Mouse (Mus musculus) urinary bladder, postnatal 25 days (tissue): Measurements from ENCODE around the gene Mex3b.
A peak's percentile ranks its signal among the peaks of the same experiment; 100 is the strongest.

ENCODE experiments used
- DNase-seq: peaks from one replicate; pipeline ENCODE4 v3.0.0; 2022; ENCODE audit warnings: low spot score

Mex3b gene

DNA sequence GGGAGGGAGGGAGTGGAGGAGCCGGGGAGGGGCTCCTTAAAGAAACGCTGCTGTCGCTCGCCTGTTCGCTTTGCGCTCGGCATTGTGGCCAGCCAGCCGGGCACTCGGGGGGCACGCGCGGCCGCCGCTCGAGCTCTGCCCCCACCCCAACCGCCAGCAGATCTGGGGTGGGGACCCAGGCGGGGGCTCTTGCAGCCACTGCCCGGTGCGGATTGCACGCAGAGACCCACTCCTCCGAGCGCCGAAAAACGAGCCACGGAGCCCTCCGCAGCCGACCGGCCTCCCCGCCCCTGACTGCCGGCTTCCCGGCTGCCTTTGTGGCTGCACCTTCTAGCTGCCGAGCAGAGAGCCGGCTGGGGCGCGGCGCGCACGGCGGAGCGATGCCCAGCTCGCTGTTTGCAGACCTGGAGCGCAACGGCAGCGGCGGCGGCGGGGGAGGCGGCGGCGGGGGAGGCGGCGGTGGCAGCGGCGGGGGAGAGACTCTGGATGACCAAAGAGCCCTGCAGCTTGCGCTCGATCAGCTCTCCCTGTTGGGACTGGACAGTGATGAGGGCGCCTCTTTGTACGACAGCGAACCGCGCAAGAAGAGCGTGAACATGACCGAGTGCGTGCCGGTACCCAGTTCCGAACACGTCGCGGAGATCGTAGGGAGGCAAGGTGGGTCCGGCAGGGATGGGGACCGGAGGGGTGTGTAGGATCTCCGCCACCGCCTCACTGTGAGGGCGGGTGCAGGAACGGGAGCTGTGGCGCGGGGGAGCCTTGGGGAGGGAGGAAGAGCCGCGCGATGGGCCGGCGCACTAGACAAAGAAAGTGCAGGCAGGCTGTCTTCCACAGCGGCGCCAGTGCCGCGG is at the start of gene Mex3b:
Mex3b (plus strand) TSS at position 63 of the 851 bp plus-strand sequence.
- DNase-seq = peak; percentile 33

DNA sequence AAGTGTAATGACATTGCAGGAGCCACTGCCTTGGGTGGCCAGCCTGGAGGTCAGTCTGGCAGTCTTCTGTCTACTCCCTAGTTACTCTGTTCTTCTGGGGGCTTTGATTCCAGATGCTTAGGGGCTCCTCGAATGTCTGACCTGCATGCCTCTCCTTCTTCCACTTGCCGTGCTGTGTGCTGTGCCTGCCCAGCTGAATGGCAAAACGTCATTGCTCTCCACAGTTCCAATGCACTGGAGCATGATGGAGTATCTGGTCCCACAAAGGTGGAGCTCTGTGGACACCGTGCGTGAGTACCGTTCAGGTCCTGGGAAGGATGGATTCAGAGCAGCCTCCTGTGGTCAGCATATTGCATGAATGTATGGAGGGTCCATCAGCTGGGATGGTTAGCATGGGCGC is 47.6 kb upstream of the Mex3b start:
- no peak for DNase-seq

DNA sequence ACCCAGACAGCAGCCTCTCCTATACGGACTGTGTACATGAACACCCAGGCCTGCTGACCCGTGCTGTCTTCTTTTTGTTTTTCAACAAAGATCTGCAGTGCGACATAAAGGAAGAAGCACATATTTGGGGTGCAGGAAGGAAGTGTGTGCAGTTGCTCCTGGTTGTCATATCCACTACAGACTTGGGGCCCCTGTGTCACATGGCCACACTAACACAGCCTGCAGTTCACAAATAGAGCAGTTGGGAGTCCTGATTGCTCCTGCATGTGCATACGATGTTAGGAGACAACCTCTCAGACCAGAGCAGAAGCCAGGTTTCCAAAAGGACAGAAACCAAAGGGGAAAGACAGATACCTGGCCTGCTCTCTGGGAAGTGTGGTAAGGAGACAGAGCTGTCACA is 46.5 kb upstream of the Mex3b start:
- DNase-seq = no peak

DNA sequence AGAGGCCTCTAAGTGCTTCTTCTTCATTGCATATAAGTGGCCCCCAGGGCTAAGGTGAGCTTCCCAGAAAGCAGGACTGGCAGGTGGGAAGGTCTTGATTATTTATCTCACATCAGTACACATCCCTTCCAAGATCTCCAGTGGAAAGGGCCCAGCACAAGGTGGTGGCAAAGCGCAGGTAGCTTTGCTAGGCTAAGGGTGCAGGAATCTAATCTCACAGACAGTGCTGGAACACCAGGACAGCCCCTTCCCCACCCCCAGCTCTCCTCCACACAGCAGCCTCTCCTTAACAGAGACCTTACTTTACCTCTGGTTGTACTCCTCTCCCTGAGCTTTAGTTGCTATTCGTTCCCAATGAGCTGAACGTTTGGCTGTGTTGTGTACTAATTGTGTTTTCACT is 45.6 kb upstream of the Mex3b start:
- DNase-seq = no peak

DNA sequence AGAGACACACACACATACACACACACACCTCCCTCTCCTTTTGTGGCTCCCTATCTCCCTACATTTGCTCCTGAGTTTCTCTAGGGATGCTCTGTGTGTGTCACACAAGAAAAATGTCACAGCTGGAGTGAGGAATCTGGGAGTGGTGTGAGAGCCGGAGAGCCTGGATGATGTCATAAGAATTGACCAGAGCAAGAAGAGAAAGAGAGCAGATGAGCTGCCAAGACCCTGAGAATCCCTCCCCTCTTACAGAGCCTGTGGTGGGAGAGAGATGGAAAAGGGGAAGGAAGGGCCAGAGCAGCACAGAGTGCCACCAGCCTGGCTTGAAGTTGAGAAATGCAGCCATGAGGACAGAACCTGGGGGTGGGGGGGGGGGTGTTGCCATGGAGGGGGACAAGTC is 44.6 kb upstream of the Mex3b start:
- DNase-seq = no peak

DNA sequence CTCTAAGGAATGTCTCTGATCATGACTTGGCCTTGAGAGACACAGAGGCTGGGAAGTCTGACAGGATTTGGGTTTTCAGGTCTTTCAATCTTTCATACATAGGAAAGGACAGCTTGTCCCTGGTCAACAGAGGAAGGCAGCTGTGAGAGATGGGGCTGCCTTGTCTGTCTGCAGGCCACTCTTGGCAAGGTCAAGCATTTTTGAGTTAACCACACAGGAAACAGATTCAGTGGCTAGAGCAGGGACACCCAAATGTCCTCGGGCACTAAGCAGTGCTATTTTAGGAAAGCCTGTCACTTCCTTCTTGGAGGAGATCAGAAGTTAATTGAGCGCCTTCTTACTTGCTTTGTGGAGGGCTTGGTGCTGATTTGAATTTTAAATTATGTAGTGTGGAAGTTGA is 38.9 kb upstream of the Mex3b start:
- DNase-seq = no peak

DNA sequence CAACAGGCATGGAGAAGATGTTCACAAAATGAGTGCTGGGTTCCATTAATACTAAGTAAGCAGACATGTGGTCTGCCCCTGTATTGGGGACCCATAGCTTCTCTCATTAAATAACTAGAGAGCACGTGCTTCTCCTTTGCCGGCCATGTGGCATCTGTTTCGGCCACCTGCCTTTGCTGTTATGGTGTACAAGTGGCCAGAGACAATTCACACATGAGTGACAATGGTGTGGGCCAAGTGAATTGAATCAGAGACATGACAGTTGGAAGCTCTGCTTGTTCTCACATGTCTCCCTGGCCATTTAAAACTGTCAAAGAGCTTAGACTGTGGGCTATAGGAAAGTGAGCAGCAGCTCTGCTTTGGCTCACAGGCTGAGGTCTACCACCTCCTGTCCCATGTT is 37.6 kb upstream of the Mex3b start:
- no peak for DNase-seq

DNA sequence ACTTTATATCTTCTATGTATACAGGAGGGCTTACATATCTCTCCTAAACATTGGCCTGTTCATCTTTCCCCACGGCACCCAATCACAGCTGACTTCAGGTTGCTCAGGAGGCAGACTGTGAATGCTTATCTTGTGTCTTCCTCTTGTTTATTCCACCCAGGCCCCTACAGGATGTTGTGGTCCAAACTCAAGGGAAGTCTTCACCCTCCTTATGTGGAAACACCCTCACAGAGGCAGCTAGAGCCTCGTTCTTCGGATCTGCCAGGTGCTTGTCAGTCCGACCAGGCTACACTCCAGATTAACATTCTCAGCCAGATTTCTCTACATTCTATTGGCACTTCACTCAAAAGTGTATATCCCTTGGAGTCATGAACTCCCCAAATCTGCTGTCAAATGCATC is 32.7 kb upstream of the Mex3b start:
- DNase-seq = no peak

DNA sequence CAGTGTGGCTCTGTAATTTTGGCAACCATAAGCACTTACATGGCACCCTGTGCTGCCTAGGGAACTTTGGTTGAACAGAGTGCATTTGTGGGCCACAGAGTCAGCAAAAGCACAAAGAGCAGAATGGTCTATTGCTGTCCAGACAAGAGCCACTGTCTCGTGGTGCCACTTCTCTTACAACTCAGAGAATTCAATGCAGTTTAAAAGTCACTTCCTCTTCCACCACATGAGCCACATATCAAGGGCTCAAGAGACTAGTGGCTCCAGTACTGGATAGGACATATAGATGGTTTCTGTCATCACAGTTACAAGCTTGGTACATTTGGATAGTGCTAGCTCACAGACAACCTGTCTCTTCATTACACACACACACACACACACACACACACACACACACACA is 28.7 kb upstream of the Mex3b start:
- no peak for DNase-seq

DNA sequence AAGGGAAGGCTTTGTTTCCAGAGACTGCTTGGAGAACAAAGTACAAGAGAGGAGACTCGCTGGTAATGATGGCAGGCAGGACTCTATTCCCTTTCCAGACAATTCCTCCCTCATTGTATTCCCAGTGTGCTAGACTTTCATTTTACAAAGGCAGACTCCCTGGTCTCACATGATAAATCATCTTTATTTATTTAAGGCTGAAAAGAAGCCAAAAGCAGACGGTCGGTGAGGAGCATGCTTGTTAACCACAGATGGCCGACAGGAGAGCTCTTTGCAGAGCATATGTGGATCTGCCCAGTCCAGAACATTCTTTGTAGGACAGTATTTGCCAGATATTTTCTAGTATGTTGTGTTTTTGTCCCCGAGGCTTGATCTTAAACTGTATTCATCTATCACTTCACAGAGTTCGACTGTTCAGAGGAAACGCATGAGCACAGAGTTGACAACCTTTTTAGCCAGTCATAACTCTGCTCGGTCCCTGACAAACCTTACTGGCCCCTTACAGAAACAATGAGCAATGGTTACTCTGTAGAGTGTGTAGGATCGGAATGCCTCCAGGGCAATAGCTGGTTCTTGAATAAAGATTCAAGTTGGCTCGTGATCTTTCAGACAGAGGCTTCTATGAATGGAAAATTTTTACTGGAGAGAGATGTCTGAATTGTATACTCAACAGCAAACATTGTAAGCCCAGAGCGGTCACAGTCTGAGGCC is 28.0 kb upstream of the Mex3b start:
- DNase-seq = no peak

DNA sequence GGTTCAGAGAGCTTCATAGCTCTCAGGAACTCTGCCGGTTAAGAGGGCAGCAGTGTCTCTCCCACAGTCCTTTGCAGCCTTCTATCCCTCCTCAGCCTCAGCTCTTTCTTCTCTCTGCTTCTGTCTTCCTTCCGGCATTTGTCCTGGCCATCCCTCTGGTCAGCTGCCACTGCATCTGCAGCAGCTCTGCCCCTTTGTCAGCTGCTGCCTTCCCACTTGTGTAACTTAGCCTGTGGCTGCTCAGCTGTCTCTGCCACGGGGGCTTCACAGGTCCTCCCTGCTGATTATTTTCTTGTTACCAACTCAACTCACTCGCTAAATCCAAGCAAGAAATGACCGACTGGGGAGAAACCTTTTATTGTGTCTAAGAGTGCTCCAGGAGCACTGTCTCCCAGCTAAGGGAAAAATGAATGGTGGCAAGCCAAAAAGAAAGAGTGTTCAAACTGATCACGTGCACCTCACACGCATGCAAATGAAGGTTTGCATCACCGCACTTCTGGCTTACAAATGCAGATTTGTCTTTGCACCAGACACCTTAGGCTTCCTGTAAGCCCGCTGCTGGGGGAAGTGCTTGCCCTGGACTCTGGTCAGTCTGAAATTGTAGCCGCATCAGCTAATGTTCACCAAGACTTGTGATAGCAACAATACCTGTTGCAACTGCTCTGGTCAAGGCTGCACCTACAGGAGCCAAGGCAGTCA is 24.8 kb upstream of the Mex3b start:
- no peak for DNase-seq

DNA sequence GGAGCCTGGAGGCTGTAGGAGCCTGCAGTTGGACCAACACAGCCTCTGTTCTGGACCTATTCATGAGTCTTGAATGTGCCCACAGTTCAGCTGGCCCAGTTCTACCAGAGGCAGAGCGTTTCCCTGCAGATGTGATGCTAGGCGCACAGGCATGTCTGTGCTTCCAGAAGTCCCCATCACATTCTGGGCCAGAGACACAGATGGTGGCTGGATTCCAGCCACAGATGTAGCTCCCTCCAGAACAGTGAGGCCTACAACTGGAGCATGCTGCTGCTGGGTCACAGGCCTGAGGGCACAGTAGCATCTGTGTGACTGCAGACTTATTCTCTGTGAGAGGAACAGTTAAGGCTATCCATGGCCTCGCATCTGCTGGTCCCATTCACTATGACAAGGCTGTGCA is 16.4 kb upstream of the Mex3b start:
- DNase-seq = no peak

DNA sequence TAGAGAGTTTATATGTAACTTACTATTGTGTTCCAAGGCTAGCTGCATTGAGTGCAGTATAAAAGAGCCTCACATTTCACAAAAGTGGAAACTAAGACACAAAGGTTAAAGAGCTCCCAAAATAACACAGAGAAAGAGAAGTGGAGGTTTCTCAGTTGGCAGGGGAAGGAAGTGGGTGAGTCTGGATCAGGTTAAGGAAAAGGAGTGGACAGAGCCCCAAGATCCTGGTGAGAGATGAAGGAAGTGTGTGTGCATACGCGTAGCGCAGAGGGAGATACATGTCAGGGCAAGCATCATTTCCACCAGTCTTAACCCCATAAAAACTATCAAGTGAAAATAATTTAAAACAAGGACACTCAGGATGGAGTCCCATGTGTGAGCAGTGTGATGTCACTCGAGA is 15.5 kb upstream of the Mex3b start:
- DNase-seq = no peak

DNA sequence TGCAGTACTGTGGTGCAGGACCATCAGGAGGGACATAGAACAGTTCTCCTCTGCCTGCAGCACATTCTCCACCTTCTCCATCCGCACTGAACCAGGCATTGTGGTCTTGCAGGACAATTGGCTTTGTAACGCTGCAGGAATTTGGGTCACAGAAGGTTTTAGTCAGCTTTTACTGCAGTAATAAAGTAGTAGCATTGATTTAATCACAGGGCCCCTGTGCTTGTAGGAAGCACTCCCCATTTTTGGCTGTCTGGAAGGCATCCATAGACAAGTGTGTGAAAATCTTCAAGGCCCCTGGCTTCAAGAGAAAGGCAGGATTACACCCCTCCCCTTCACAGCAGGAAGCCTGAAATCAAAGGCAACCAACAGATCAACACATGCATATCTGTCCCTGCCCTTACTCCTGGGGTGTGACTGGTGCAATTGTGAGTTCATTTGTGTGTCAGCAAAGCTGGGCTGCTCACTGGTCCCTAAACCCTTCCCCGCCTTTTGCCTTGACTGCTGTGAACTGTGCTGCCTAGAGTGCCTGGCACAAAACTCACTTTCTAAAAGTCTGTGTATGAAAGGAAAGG is 12.9 kb upstream of the Mex3b start:
- no peak for DNase-seq

DNA sequence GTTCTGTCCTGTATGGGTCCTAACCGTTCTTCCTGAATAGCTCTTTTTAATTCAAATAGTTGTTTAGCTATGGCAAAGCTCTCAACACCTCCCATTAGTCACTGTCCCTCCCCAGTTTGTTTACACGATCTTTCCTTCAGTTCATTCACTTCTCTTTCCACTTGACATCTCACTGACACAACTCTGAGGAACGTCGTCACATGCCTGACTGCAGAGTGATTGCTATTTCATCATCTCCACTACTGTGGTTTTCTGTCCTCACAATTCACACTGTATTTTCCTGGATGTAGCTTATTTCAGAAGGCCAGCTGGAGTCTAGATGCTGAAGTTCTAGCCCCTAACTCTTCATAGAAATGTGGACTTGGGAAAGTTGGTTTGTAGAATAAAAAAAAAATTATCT is 8.5 kb upstream of the Mex3b start:
- no peak for DNase-seq

DNA sequence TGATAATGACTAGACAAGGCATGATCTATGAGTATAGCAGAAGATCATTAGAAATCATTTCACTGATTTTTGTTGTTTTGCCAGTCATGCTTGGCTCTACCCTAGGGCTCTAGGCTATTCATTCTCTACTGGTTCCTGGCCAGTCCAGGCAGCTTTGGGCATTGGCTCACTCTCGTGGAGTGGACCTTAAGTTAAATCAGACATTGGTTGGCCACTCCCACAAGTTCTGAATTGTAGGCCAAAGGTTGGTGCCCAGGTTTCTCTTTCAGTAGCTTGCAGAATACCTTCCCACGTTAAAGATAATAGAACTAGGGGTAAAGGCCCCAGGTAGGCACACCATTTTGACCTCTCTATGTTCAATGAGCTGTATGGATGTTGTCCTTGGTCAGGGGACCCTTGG is 6.5 kb upstream of the Mex3b start:
- DNase-seq = no peak

DNA sequence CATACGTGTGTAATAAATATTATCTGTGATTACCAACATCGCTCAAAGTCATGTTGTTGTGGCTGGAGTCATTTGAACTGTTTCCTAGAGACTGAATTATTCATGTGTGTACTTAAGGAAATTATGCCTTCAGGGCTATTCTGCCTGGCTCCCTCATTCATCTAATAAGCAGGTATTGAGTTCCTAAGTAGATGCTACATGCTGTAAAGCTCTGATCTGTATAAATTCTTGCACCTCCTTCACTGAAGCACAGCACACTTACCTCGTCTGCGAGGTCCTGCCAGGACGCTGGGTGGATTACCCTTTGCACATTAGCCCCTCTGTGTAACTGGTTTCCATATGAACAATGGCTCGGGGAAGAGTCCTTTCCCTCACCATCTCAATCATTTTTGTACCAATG is 3.8 kb upstream of the Mex3b start:
- no peak for DNase-seq

DNA sequence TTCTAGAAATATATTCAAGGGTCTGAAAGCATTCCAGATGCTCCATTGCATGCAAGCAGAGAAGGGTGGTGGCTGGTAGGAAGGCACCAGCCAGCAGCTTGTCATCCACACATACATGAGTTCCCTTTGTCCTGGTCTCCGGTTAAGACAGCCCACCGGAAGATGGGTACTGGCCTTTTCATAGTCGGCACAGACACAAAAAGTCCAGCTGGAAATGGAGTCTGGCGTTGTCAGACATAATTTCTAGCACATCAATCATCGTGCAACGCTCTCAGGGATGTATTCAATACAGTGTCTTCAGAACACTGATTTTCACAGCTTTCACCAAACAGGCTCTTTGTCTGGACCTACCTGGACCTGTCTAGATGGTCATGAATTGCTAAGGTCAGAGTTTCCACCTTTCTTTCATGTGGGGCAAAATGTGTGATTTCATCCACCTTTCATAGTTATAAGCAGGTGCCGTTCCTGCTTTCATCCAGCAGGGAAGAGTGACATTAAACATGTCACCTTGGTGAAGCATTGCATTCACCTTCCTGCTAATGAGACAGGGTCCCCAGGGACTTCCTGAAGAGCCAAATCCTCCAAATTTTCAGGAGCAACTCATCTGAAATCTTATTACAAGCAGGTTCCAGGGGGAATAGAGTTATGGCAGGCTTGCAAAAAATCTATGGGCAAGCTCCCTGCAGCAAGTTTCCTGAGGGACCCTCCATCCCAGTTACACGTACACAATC is 2.7 kb upstream of the Mex3b start:
- no peak for DNase-seq

DNA sequence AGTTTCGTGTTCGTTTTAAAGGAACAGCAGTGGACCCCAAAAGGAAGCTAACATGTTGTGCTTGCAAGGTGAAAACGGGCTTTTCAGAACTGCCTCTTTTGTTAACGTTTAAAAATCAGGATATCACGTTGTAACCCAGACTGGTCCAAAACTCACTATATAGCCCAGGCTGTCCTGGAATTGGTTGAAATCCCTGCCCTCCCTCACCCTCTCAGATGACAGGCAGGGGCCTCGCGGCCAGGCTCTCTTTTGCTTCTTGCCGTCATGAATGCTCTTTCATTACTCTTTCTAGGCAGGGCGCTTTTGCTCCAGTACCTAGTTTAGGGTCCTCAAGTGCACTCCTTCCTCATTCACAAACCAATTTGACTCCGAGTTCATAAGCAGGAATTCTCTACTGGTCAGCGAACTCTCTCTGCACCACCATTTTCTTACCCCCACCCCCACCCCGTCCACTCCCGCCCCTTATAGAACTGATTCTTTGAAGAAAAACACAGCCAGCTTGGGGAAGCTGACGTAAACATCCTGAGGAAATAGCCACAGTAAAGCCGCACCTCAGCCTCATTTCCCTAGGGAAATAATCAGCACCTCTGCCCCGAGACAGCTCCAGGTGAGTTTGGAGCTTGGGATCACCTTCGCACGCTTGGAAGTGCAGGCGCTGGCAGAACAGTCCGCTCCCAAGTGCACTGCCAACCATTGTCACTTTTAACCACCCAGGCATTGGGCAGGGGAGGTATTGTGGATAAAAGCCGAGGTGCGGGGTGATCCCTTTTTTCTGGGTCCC is 2.0 kb upstream of the Mex3b start:
- no peak for DNase-seq

DNA sequence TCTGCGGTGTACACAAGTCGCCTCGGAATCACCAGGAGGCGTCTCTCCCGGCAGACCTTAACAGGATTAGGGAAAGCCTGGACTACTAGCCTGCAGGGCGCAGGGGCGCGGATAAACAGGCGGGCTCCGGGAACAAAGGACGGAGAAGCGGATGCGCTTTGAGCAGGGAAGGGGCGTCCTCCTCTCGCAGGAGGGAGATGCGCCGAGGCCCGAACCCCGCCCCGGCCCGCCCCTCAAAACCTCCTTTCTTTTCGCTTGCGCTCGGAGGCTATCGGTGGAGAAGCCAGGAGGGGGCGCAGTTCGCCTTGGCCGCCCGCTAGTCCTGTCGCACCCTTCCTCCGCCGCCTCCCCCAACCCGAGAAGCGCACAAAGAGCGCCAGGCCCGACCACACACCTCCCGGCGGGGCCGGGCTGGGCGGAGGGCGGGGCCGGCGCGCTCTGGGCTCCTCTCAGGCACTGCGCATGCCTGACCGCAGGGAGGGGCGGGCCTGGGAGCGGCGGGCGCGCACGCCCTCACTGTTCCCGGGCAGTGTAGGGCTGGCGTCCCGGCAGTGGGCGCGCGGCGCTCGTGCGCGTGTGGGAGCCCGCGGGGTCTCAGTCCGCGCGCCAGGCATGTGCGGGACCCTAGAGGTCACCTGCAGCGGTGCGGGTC is 1.2 kb upstream of the Mex3b start:
- peak; percentile 94 for DNase-seq
